17 mouse cellular contexts compared by ENCODE assay signal in genomic region chr4:141609538-141609937, GRCm38 (mm10). TPM values are rescaled to one million over a fixed set of nuclear protein-coding genes. Genes with fewer than 3 reads are reported as not detected.
DNase-seq lines count a peak whose midpoint lies in the region; ATAC-seq and TF ChIP-seq lines count a peak whose summit lies in the region.
"Had no signal": no experiment of that assay in that cellular context is flagged by ENCODE, and none has a peak within 500 bp of the region (broad histone marks: within the 10 kb centered on the region; RNA-seq: fewer than 3 reads in every experiment).

No protein-coding gene starts in this region.

- no peaks in the 10 kb centered on the region for H3K27me3 ChIP-seq in midbrain, embryonic 11.5 days (ENCODE audit: control insufficient read depth, insufficient read depth, low read length)
- no peaks in the 10 kb centered on the region for H3K27me3 ChIP-seq in midbrain, embryonic 16.5 days (ENCODE audit: control insufficient read depth, insufficient read depth, low read depth, low read length)
- no peaks in the 10 kb centered on the region for H3K27me3 ChIP-seq in heart, embryonic 13.5 days (replicated peaks)
- no peaks in the 10 kb centered on the region for H3K27me3 ChIP-seq in limb, embryonic 15.5 days

- WGBS in midbrain, embryonic 11.5 days = 81% methylated on average over 6 of the region's 6 CpGs
- 81% methylated on average over 6 of the region's 6 CpGs for WGBS in midbrain, embryonic 16.5 days
- 62% methylated on average over 6 of the region's 6 CpGs for whole genome bisulfite sequencing in heart, embryonic 13.5 days
- WGBS in limb, embryonic 15.5 days = 51% methylated on average over 6 of the region's 6 CpGs

- H3K9me3 ChIP-seq in midbrain, embryonic 11.5 days (ENCODE audit: control insufficient read depth, low read length) = no peaks in the 10 kb centered on the region
- H3K9me3 ChIP-seq in midbrain, embryonic 16.5 days (replicated peaks; ENCODE audit: control insufficient read depth, low read length, poor library complexity, severe bottlenecking) = no peaks in the 10 kb centered on the region
- H3K9me3 ChIP-seq in heart, embryonic 13.5 days = peaks cover 7% of the 10 kb centered on the region; the same call in 1 of the 2 replicates
- no peaks in the 10 kb centered on the region for H3K9me3 ChIP-seq in limb, embryonic 15.5 days

- no peak for ATAC-seq in midbrain, embryonic 11.5 days (ENCODE audit: low FRiP score)
- no peak for ATAC-seq in midbrain, embryonic 16.5 days
- peak; percentile 20; the same call in 1 of the 2 replicates for ATAC-seq in heart, embryonic 13.5 days (ENCODE audit: extremely low read depth, insufficient number of reproducible peaks, low FRiP score, low TSS enrichment)
- ATAC-seq in limb, embryonic 15.5 days (ENCODE audit: insufficient number of reproducible peaks, low FRiP score, low TSS enrichment, low read depth) = no peak
- ATAC-seq in activated CD4-positive, CD25-positive, alpha-beta regulatory T cell, adult 4 months = no peak
- ATAC-seq: hindbrain, postnatal 0 days had no signal

- no peak overlapping the region for H3K27ac ChIP-seq in midbrain, embryonic 11.5 days (ENCODE audit: low read depth, low read length)
- no peak overlapping the region for H3K27ac ChIP-seq in midbrain, embryonic 16.5 days (ENCODE audit: low read length)
- peak overlapping the region; percentile 40 for H3K27ac ChIP-seq in heart, embryonic 13.5 days (replicated peaks)
- peak overlapping the region; percentile 35; the same call in 1 of the 2 replicates for H3K27ac ChIP-seq in limb, embryonic 15.5 days
- no peak overlapping the region for H3K27ac ChIP-seq in left cerebral cortex, adult 2 months
- H3K27ac ChIP-seq: hindbrain, postnatal 0 days; layer of hippocampus, adult 2 months; macrophage had no signal

- H3K4me3 ChIP-seq in midbrain, embryonic 11.5 days (ENCODE audit: low read depth, low read length) = no peak overlapping the region
- H3K4me3 ChIP-seq in midbrain, embryonic 16.5 days (ENCODE audit: low read depth, low read length) = no peak overlapping the region
- H3K4me3 ChIP-seq in heart, embryonic 13.5 days = no peak overlapping the region
- no peak overlapping the region for H3K4me3 ChIP-seq in limb, embryonic 15.5 days
- no peak overlapping the region for H3K4me3 ChIP-seq in left cerebral cortex, adult 2 months
- H3K4me3 ChIP-seq: layer of hippocampus, adult 2 months had no signal

- intact Hi-C loops in left cerebral cortex, adult 2 months (cut with DNase I) = no loop called here

- H3K4me2 ChIP-seq in midbrain, embryonic 11.5 days = no peak overlapping the region
- no peak overlapping the region for H3K4me2 ChIP-seq in midbrain, embryonic 16.5 days (ENCODE audit: low read length)
- H3K4me2 ChIP-seq in heart, embryonic 13.5 days = no peak overlapping the region
- no peak overlapping the region for H3K4me2 ChIP-seq in limb, embryonic 15.5 days

- H3K36me3 ChIP-seq in midbrain, embryonic 11.5 days (ENCODE audit: control insufficient read depth, insufficient read depth, low read length) = no peaks in the 10 kb centered on the region
- no peaks in the 10 kb centered on the region for H3K36me3 ChIP-seq in midbrain, embryonic 16.5 days (ENCODE audit: control insufficient read depth, insufficient read depth, low read length)
- no peaks in the 10 kb centered on the region for H3K36me3 ChIP-seq in heart, embryonic 13.5 days
- no peaks in the 10 kb centered on the region for H3K36me3 ChIP-seq in limb, embryonic 15.5 days

- DNase-seq in midbrain, embryonic 11.5 days (ENCODE audit: low spot score, missing footprints) = peak; percentile 10
- no peak for DNase-seq in thymus, adult 18-20 months
- no peak for DNase-seq in left cerebral cortex, adult 2 months (ENCODE audit: extremely low spot score in 1 of 2, low spot score in 2 of 2)
- DNase-seq: cerebellum, adult 8-10 months; gastrocnemius, postnatal 25 days; left cerebral cortex, postnatal 4 days; right cerebral cortex, postnatal 25 days; thymus, postnatal 4 days had no signal

- H3K9ac ChIP-seq in midbrain, embryonic 11.5 days (ENCODE audit: low read length) = no peak overlapping the region
- H3K9ac ChIP-seq in midbrain, embryonic 16.5 days (ENCODE audit: low read depth, low read length) = no peak overlapping the region
- H3K9ac ChIP-seq in heart, embryonic 13.5 days = no peak overlapping the region
- H3K9ac ChIP-seq in limb, embryonic 15.5 days = no peak overlapping the region

- no peaks in the 10 kb centered on the region for H3K4me1 ChIP-seq in midbrain, embryonic 11.5 days (ENCODE audit: control insufficient read depth, insufficient read depth, low read length)
- H3K4me1 ChIP-seq in midbrain, embryonic 16.5 days (ENCODE audit: control insufficient read depth, insufficient read depth, low read length) = no peaks in the 10 kb centered on the region
- peaks cover 10% of the 10 kb centered on the region for H3K4me1 ChIP-seq in heart, embryonic 13.5 days
- H3K4me1 ChIP-seq in limb, embryonic 15.5 days = peaks cover 13% of the 10 kb centered on the region

- TF ChIP-seq CTCF in left cerebral cortex, adult 2 months (IDR thresholded peaks at IDR 0.05) = no peak

RNA-seq across cellular contexts. Expression of gene Fblim1, which starts 3.6 kb away (rescaled TPM):
- 20.0 and 21.2 TPM in 2 replicates for polyA plus RNA-seq in midbrain, embryonic 11.5 days (2014; fragmentation: Nextera tagmentation; extraction: Ambion mirVana)
- 35.6 and 37.8 TPM in 2 replicates for polyA plus RNA-seq in midbrain, embryonic 16.5 days (2015; fragmentation: Nextera tagmentation; extraction: Ambion mirVana)
- polyA plus RNA-seq in heart, embryonic 13.5 days (2015; fragmentation: Nextera tagmentation; extraction: Ambion mirVana) = 55.3 and 55.9 TPM in 2 replicates
- 27.1 and 29.3 TPM in 2 replicates for polyA plus RNA-seq in limb, embryonic 15.5 days (2015; fragmentation: Nextera tagmentation; extraction: Ambion mirVana)
- polyA plus RNA-seq in activated CD4-positive, CD25-positive, alpha-beta regulatory T cell, adult 4 months (2017; shearing (Covaris generic)) = under 1 TPM in 1 of 2 experiments, not detected in 1; 0.29 TPM
- total RNA-seq in left cerebral cortex, adult 2 months (2021) = 1 to 10 TPM in 1 of 2 experiments, under 1 TPM in 1; 0.75 to 1.1 TPM

RNA-seq across cellular contexts. Expression of gene Tmem82, which starts 8.9 kb away (rescaled TPM):
- 0.48 and 0.59 TPM in 2 replicates for polyA plus RNA-seq in midbrain, embryonic 11.5 days (2014; fragmentation: Nextera tagmentation; extraction: Ambion mirVana)
- 0.14 and 0.43 TPM in 2 replicates for polyA plus RNA-seq in midbrain, embryonic 16.5 days (2015; fragmentation: Nextera tagmentation; extraction: Ambion mirVana)
- 0.44 and 0.62 TPM in 2 replicates for polyA plus RNA-seq in heart, embryonic 13.5 days (2015; fragmentation: Nextera tagmentation; extraction: Ambion mirVana)
- polyA plus RNA-seq in limb, embryonic 15.5 days (2015; fragmentation: Nextera tagmentation; extraction: Ambion mirVana) = 0.20 and 0.29 TPM in 2 replicates
- polyA plus RNA-seq in activated CD4-positive, CD25-positive, alpha-beta regulatory T cell, adult 4 months (2017; shearing (Covaris generic)) = under 1 TPM in 1 of 2 experiments, not detected in 1; 0.19 TPM
- 1 to 10 TPM in 1 of 2 experiments, under 1 TPM in 1; 0.30 to 1.1 TPM for total RNA-seq in left cerebral cortex, adult 2 months (2021)

RNA-seq across cellular contexts. Expression of gene Slc25a34, which starts 14.1 kb away (rescaled TPM):
- not detected in 2 replicates for polyA plus RNA-seq in midbrain, embryonic 11.5 days (2014; fragmentation: Nextera tagmentation; extraction: Ambion mirVana)
- polyA plus RNA-seq in midbrain, embryonic 16.5 days (2015; fragmentation: Nextera tagmentation; extraction: Ambion mirVana) = 0.27 and 0.45 TPM in 2 replicates
- polyA plus RNA-seq in heart, embryonic 13.5 days (2015; fragmentation: Nextera tagmentation; extraction: Ambion mirVana) = 0.37 and 0.49 TPM in 2 replicates
- 0.14 and 0.52 TPM in 2 replicates for polyA plus RNA-seq in limb, embryonic 15.5 days (2015; fragmentation: Nextera tagmentation; extraction: Ambion mirVana)
- not detected for polyA plus RNA-seq in activated CD4-positive, CD25-positive, alpha-beta regulatory T cell, adult 4 months (2017; shearing (Covaris generic))
- total RNA-seq in left cerebral cortex, adult 2 months (2021) = 1 to 10 TPM; 3.2 TPM
- polyA plus RNA-seq: forebrain, embryonic 11.5 days; stomach, embryonic 14.5 days had no signal

RNA-seq across cellular contexts. Expression of gene Plekhm2, which starts 55.2 kb away (rescaled TPM):
- polyA plus RNA-seq in midbrain, embryonic 11.5 days (2014; fragmentation: Nextera tagmentation; extraction: Ambion mirVana) = 2.4 and 3.0 TPM in 2 replicates
- 7.9 and 8.4 TPM in 2 replicates for polyA plus RNA-seq in midbrain, embryonic 16.5 days (2015; fragmentation: Nextera tagmentation; extraction: Ambion mirVana)
- 4.9 and 5.1 TPM in 2 replicates for polyA plus RNA-seq in heart, embryonic 13.5 days (2015; fragmentation: Nextera tagmentation; extraction: Ambion mirVana)
- polyA plus RNA-seq in limb, embryonic 15.5 days (2015; fragmentation: Nextera tagmentation; extraction: Ambion mirVana) = 5.8 and 6.5 TPM in 2 replicates
- polyA plus RNA-seq in activated CD4-positive, CD25-positive, alpha-beta regulatory T cell, adult 4 months (2017; shearing (Covaris generic)) = 1 to 10 TPM; 3.3 to 3.4 TPM
- total RNA-seq in left cerebral cortex, adult 2 months (2021) = 10 to 100 TPM; 90.1 to 94.2 TPM

Comparison
In these comparisons a context has a peak if more than half of its experiments do, and no peak if none do; other contexts are left out.
1. H3K27ac ChIP-seq: peak in heart, embryonic 13.5 days (single experiment) and limb, embryonic 15.5 days (single experiment); none in midbrain, embryonic 11.5 days (single experiment), midbrain, embryonic 16.5 days (single experiment) and left cerebral cortex, adult 2 months (single experiment).
2. RNA of gene Fblim1, which starts 3.6 kb away (polyA plus RNA-seq): 55.3 to 55.9 TPM in heart, embryonic 13.5 days, 35.6 to 37.8 TPM in midbrain, embryonic 16.5 days, 27.1 to 29.3 TPM in limb, embryonic 15.5 days and 20.0 to 21.2 TPM in midbrain, embryonic 11.5 days; 0.29 TPM in activated CD4-positive, CD25-positive, alpha-beta regulatory T cell, adult 4 months; every median in the first group is over 10 times any median in the second.